Mouse (Mus musculus) E14TG2a.4 (cell line): ENCODE data around the gene Ripk4.

ENCODE experiments used
- CTCF ChIP-seq: conservative IDR thresholded peaks from 2 replicates; pipeline ENCODE4 v1.5.1; 2014; ENCODE audit warnings: low read length
- POU5F1 ChIP-seq: IDR thresholded peaks from 2 replicates; pipeline ENCODE4 v1.6.1; 2014; ENCODE audit warnings: low read length, borderline replicate concordance

- no peak for TF ChIP-seq CTCF
- no peak for TF ChIP-seq POU5F1
These were observed 11.7 kb downstream of the Ripk4 start for GRCm38 (mm10) chr16:97751884-97752283.
